Mouse (Mus musculus): ENCODE data around the gene Pld6. TPM values are rescaled to one million over a fixed set of nuclear protein-coding genes. Genes with fewer than 3 reads are reported as not detected.

Pld6 gene
- polyA plus RNA-seq (2015; fragmentation: Nextera tagmentation; extraction: Ambion mirVana): 2.1 and 2.5 TPM in 2 replicates

GRCm38 (mm10) chr11:59787199-59787781 is at the start of gene Pld6:
TSS of gene Pld6 (minus strand) at chr11:59787645.
- peaks cover 6% of the 10 kb centered on the region for H3K36me3 ChIP-seq (ENCODE audit: control insufficient read depth, insufficient read depth)
- H3K4me2 ChIP-seq (ENCODE audit: low read depth, low read length): peak within 1 kb of the TSS; percentile 79
- H3K4me1 ChIP-seq (ENCODE audit: control insufficient read depth, low read depth, low read length): peaks cover 5% of the 10 kb centered on the region
- peak; percentile 74 for ATAC-seq (ENCODE audit: low read depth)
- under 1% methylated on average over 50 of the region's 51 CpGs for WGBS (ENCODE audit: insufficient replicate concordance)
- H3K4me3 ChIP-seq (ENCODE audit: low read depth, low read length): peak within 1 kb of the TSS; percentile 56
- no peak within 1 kb of the TSS for H3K27ac ChIP-seq (ENCODE audit: low read length)
- peak within 1 kb of the TSS; percentile 47 for H3K9ac ChIP-seq (ENCODE audit: low read depth, low read length)
- H3K9me3 ChIP-seq (replicated peaks; ENCODE audit: control insufficient read depth, low read length): no peaks in the 10 kb centered on the region
- H3K27me3 ChIP-seq (ENCODE audit: control insufficient read depth, insufficient read depth, low read depth, low read length): no peaks in the 10 kb centered on the region

- H3K36me3 ChIP-seq (ENCODE audit: control insufficient read depth, insufficient read depth): peaks cover 66% of the 10 kb centered on the region
- ATAC-seq (ENCODE audit: low read depth): no peak
- no peaks in the 10 kb centered on the region for H3K4me1 ChIP-seq (ENCODE audit: control insufficient read depth, low read depth, low read length)
- no peak overlapping the region for H3K27ac ChIP-seq (ENCODE audit: low read length)
- H3K9ac ChIP-seq (ENCODE audit: low read depth, low read length): no peak overlapping the region
- H3K4me3 ChIP-seq (ENCODE audit: low read depth, low read length): no peak overlapping the region
- no peaks in the 10 kb centered on the region for H3K27me3 ChIP-seq (ENCODE audit: control insufficient read depth, insufficient read depth, low read depth, low read length)
- H3K4me2 ChIP-seq (ENCODE audit: low read depth, low read length): no peak overlapping the region
- WGBS (ENCODE audit: insufficient replicate concordance): 79% methylated on average over 3 of the region's 3 CpGs
- no peaks in the 10 kb centered on the region for H3K9me3 ChIP-seq (replicated peaks; ENCODE audit: control insufficient read depth, low read length)
Measured at GRCm38 (mm10) chr11:59821625-59822024, 34.2 kb upstream of the Pld6 start.

DNA sequence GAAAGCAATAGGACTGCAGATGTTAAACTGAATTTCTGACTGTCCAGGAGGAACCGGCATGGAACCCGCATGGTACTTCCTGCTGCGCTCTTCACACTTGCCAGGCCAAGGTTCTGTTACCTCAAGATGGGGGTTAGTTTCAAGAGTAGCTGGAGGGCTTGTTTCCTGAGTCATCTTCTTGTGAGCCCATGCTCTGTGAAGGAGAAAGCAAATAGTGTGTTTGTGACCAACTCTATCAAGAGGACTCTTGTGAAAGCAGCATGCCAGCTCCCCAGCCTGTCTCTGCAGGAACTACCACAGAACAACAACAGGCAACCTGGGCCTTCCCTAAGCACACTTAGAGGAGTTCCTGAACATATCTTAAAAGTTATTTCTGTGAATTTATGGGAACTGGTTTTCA is 30.5 kb upstream of the Pld6 start:
- no peak for ATAC-seq (ENCODE audit: low read depth)
- no peaks in the 10 kb centered on the region for H3K9me3 ChIP-seq (replicated peaks; ENCODE audit: control insufficient read depth, low read length)
- H3K27me3 ChIP-seq (ENCODE audit: control insufficient read depth, insufficient read depth, low read depth, low read length): no peaks in the 10 kb centered on the region
- no peaks in the 10 kb centered on the region; the same call in 1 of the 2 replicates for H3K4me1 ChIP-seq (ENCODE audit: control insufficient read depth, low read depth, low read length)
- H3K9ac ChIP-seq (ENCODE audit: low read depth, low read length): no peak overlapping the region
- H3K36me3 ChIP-seq (ENCODE audit: control insufficient read depth, insufficient read depth): peaks cover 46% of the 10 kb centered on the region
- no peak overlapping the region for H3K4me2 ChIP-seq (ENCODE audit: low read depth, low read length)
- no peak overlapping the region for H3K4me3 ChIP-seq (ENCODE audit: low read depth, low read length)
- WGBS (ENCODE audit: insufficient replicate concordance): 86% methylated on average over 3 of the region's 3 CpGs
- H3K27ac ChIP-seq (ENCODE audit: low read length): no peak overlapping the region

GRCm38 (mm10) chr11:59815482-59816065 is 28.1 kb upstream of the Pld6 start:
- H3K4me1 ChIP-seq (ENCODE audit: control insufficient read depth, low read depth, low read length): no peaks in the 10 kb centered on the region; the same call in none of the 2 replicates
- no peak overlapping the region for H3K4me3 ChIP-seq (ENCODE audit: low read depth, low read length)
- H3K27me3 ChIP-seq (ENCODE audit: control insufficient read depth, insufficient read depth, low read depth, low read length): no peaks in the 10 kb centered on the region
- H3K9ac ChIP-seq (ENCODE audit: low read depth, low read length): no peak overlapping the region
- no peak for ATAC-seq (ENCODE audit: low read depth)
- H3K9me3 ChIP-seq (replicated peaks; ENCODE audit: control insufficient read depth, low read length): no peaks in the 10 kb centered on the region
- H3K36me3 ChIP-seq (ENCODE audit: control insufficient read depth, insufficient read depth): peaks cover 35% of the 10 kb centered on the region
- 62% methylated on average over 6 of the region's 6 CpGs for WGBS (ENCODE audit: insufficient replicate concordance)
- H3K27ac ChIP-seq (ENCODE audit: low read length): no peak overlapping the region
- no peak overlapping the region for H3K4me2 ChIP-seq (ENCODE audit: low read depth, low read length)

GRCm38 (mm10) chr11:59814936-59815335 is 27.5 kb upstream of the Pld6 start:
- no peak for ATAC-seq (ENCODE audit: low read depth)
- Histone ChIP-seq H3K4me3 (ENCODE audit: low read depth, low read length) (no peak overlapping the region), H3K9ac (ENCODE audit: low read depth, low read length) (no peak overlapping the region), H3K27ac (ENCODE audit: low read length) (no peak overlapping the region; the same call in 1 of the 2 replicates), H3K4me2 (ENCODE audit: low read depth, low read length) (no peak overlapping the region), H3K27me3 (ENCODE audit: control insufficient read depth, insufficient read depth, low read depth, low read length) (no peaks in the 10 kb centered on the region), H3K36me3 (ENCODE audit: control insufficient read depth, insufficient read depth) (peaks cover 29% of the 10 kb centered on the region), H3K9me3 (replicated peaks; ENCODE audit: control insufficient read depth, low read length) (no peaks in the 10 kb centered on the region), H3K4me1 (ENCODE audit: control insufficient read depth, low read depth, low read length) (no peaks in the 10 kb centered on the region; the same call in none of the 2 replicates)
- 70% methylated on average over 6 of the region's 6 CpGs for WGBS (ENCODE audit: insufficient replicate concordance)

DNA sequence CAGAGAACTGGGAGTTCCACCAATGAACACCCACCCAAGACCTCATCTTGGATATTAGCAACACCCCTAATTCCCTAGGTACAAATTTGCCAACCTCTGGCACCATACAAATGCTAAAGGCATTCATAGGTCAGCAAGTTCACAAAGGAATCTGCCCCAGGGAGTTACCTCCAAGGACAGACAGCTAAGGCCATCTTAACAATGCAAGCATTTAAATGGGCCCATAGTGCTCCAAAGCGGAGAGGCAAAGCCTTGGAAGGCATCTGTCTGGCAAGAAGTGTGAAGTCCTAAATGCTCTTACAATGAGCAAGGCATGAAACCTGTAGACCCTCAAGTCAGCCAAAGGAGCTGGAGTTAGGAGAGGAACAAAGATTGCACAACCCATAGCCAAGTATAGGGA is 26.9 kb upstream of the Pld6 start:
- no peaks in the 10 kb centered on the region for H3K27me3 ChIP-seq (ENCODE audit: control insufficient read depth, insufficient read depth, low read depth, low read length)
- no peak overlapping the region for H3K9ac ChIP-seq (ENCODE audit: low read depth, low read length)
- peak overlapping the region; percentile 28; the same call in 1 of the 2 replicates for H3K27ac ChIP-seq (ENCODE audit: low read length)
- H3K4me3 ChIP-seq (ENCODE audit: low read depth, low read length): no peak overlapping the region
- WGBS (ENCODE audit: insufficient replicate concordance): 85% methylated on average over 1 of the region's 1 CpGs
- H3K4me1 ChIP-seq (ENCODE audit: control insufficient read depth, low read depth, low read length): no peaks in the 10 kb centered on the region; the same call in none of the 2 replicates
- ATAC-seq (ENCODE audit: low read depth): no peak
- peaks cover 23% of the 10 kb centered on the region for H3K36me3 ChIP-seq (ENCODE audit: control insufficient read depth, insufficient read depth)
- no peaks in the 10 kb centered on the region for H3K9me3 ChIP-seq (replicated peaks; ENCODE audit: control insufficient read depth, low read length)
- H3K4me2 ChIP-seq (ENCODE audit: low read depth, low read length): no peak overlapping the region

DNA sequence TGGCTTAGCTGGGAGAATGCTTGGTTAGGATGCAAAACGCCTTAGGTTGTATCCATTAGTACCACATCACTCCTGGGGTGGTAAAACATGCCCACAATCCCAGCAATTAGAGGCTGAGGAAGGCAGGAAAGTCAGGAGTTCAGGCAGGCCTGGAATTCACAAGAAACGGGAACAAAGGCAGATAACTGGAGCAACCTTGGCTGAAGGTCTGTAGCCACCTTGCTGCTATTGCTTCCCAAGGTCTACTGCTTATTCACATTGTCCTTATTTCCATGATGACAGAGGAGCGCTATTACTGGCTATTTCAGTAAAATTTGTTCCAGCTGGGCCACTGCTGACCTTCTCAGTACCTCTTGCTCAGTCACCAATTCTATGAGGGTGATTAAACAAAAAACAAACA is 25.8 kb upstream of the Pld6 start:
- no peaks in the 10 kb centered on the region for H3K27me3 ChIP-seq (ENCODE audit: control insufficient read depth, insufficient read depth, low read depth, low read length)
- no peak overlapping the region for H3K9ac ChIP-seq (ENCODE audit: low read depth, low read length)
- no peak overlapping the region for H3K4me3 ChIP-seq (ENCODE audit: low read depth, low read length)
- ATAC-seq (ENCODE audit: low read depth): no peak
- H3K9me3 ChIP-seq (replicated peaks; ENCODE audit: control insufficient read depth, low read length): no peaks in the 10 kb centered on the region
- peaks cover 14% of the 10 kb centered on the region for H3K36me3 ChIP-seq (ENCODE audit: control insufficient read depth, insufficient read depth)
- H3K27ac ChIP-seq (ENCODE audit: low read length): no peak overlapping the region
- H3K4me2 ChIP-seq (ENCODE audit: low read depth, low read length): no peak overlapping the region
- H3K4me1 ChIP-seq (ENCODE audit: control insufficient read depth, low read depth, low read length): peaks cover 9% of the 10 kb centered on the region
- WGBS (ENCODE audit: insufficient replicate concordance): 67% methylated on average over 3 of the region's 3 CpGs

DNA sequence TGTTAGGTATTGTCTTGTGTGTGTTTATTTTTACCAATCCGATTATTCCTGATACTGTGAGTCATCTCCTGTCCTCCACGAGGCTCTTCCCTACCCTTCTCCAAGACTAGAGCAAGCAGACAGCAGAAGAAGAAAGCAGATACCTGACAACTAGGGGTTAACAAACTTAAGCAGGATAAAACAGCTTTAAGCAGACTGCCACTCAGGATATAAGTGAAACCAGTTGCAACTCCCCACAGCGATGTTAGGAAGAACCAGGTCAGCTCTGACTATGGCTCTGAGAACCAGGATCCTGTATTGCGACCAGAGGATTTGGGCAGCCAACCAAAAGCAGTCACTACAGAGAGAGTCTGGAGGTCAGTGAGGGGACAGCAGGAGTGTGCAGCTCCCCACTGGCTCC is 23.8 kb upstream of the Pld6 start:
- no peak overlapping the region for H3K4me3 ChIP-seq (ENCODE audit: low read depth, low read length)
- WGBS (ENCODE audit: insufficient replicate concordance): 65% methylated on average over 4 of the region's 4 CpGs
- ATAC-seq (ENCODE audit: low read depth): no peak
- H3K4me2 ChIP-seq (ENCODE audit: low read depth, low read length): peak overlapping the region; percentile 93; the same call in 1 of the 2 replicates
- H3K36me3 ChIP-seq (ENCODE audit: control insufficient read depth, insufficient read depth): peaks cover 3% of the 10 kb centered on the region; the same call in 1 of the 2 replicates
- no peaks in the 10 kb centered on the region for H3K27me3 ChIP-seq (ENCODE audit: control insufficient read depth, insufficient read depth, low read depth, low read length)
- no peaks in the 10 kb centered on the region for H3K9me3 ChIP-seq (replicated peaks; ENCODE audit: control insufficient read depth, low read length)
- H3K9ac ChIP-seq (ENCODE audit: low read depth, low read length): no peak overlapping the region
- peaks cover 10% of the 10 kb centered on the region for H3K4me1 ChIP-seq (ENCODE audit: control insufficient read depth, low read depth, low read length)
- no peak overlapping the region for H3K27ac ChIP-seq (ENCODE audit: low read length)

- peak overlapping the region; percentile 72 for H3K4me3 ChIP-seq (ENCODE audit: low read depth, low read length)
- peak overlapping the region; percentile 93 for H3K4me2 ChIP-seq (ENCODE audit: low read depth, low read length)
- H3K4me1 ChIP-seq (ENCODE audit: control insufficient read depth, low read depth, low read length): peaks cover 10% of the 10 kb centered on the region
- no peaks in the 10 kb centered on the region for H3K9me3 ChIP-seq (replicated peaks; ENCODE audit: control insufficient read depth, low read length)
- ATAC-seq (ENCODE audit: low read depth): no peak
- peaks cover 3% of the 10 kb centered on the region; the same call in 1 of the 2 replicates for H3K36me3 ChIP-seq (ENCODE audit: control insufficient read depth, insufficient read depth)
- H3K9ac ChIP-seq (ENCODE audit: low read depth, low read length): peak overlapping the region; percentile 88
- no peaks in the 10 kb centered on the region for H3K27me3 ChIP-seq (ENCODE audit: control insufficient read depth, insufficient read depth, low read depth, low read length)
- peak overlapping the region; percentile 88 for H3K27ac ChIP-seq (ENCODE audit: low read length)
- 38% methylated on average over 14 of the region's 14 CpGs for WGBS (ENCODE audit: insufficient replicate concordance)
Measured at GRCm38 (mm10) chr11:59810480-59811158, 23.2 kb upstream of the Pld6 start.
